Comparison of ENCODE assay signal across 7 mouse cellular contexts in genomic region chr10:108163451-108163850, GRCm38 (mm10). TPM values are rescaled to one million over a fixed set of nuclear protein-coding genes. Genes with fewer than 3 reads are reported as not detected.
A peak's percentile ranks its signal among the peaks of the same experiment; 100 is the strongest.
DNase-seq lines count a peak whose midpoint lies in the region; ATAC-seq and TF ChIP-seq lines count a peak whose summit lies in the region.

No protein-coding gene starts in this region.

- peaks cover 29% of the 10 kb centered on the region for H3K4me1 ChIP-seq in lung, embryonic 15.5 days
- peaks cover 17% of the 10 kb centered on the region for H3K4me1 ChIP-seq in embryonic facial prominence, embryonic 15.5 days
- peaks cover 20% of the 10 kb centered on the region for H3K4me1 ChIP-seq in limb, embryonic 10.5 days
- H3K4me1 ChIP-seq in olfactory bulb, adult 2 months (ENCODE audit: control insufficient read depth, insufficient read depth, low read length), result peaks cover 3% of the 10 kb centered on the region

- peak overlapping the region; percentile 97 for H3K9ac ChIP-seq in lung, embryonic 15.5 days
- peak overlapping the region; percentile 98 for H3K9ac ChIP-seq in embryonic facial prominence, embryonic 15.5 days

- H3K27ac ChIP-seq in lung, embryonic 15.5 days, result peak overlapping the region; percentile 98
- peak overlapping the region; percentile 99 for H3K27ac ChIP-seq in embryonic facial prominence, embryonic 15.5 days (replicated peaks)
- H3K27ac ChIP-seq in limb, embryonic 10.5 days, result peak overlapping the region; percentile 99
- H3K27ac ChIP-seq in olfactory bulb, adult 2 months (ENCODE audit: insufficient read depth, low read depth, low read length), result no peak overlapping the region

- H3K4me2 ChIP-seq in lung, embryonic 15.5 days, result peak overlapping the region; percentile 51
- H3K4me2 ChIP-seq in embryonic facial prominence, embryonic 15.5 days (replicated peaks), result peak overlapping the region; percentile 57

- 7% methylated on average over 3 of the region's 3 CpGs for WGBS in lung, embryonic 15.5 days
- 9% methylated on average over 3 of the region's 3 CpGs for WGBS in embryonic facial prominence, embryonic 15.5 days
- WGBS in limb, embryonic 10.5 days, result 42% methylated on average over 3 of the region's 3 CpGs
- WGBS in olfactory bulb, adult 2 months, result 4% methylated on average over 3 of the region's 3 CpGs

- no peaks in the 10 kb centered on the region for H3K27me3 ChIP-seq in lung, embryonic 15.5 days
- no peaks in the 10 kb centered on the region for H3K27me3 ChIP-seq in embryonic facial prominence, embryonic 15.5 days
- no peaks in the 10 kb centered on the region for H3K27me3 ChIP-seq in limb, embryonic 10.5 days (ENCODE audit: low read depth, poor library complexity, severe bottlenecking)

- H3K36me3 ChIP-seq in lung, embryonic 15.5 days, result no peaks in the 10 kb centered on the region
- no peaks in the 10 kb centered on the region for H3K36me3 ChIP-seq in embryonic facial prominence, embryonic 15.5 days
- H3K36me3 ChIP-seq in limb, embryonic 10.5 days, result peaks cover 7% of the 10 kb centered on the region; the same call in 1 of the 2 replicates

- no peak for TF ChIP-seq CTCF in olfactory bulb, adult 2 months (IDR thresholded peaks at IDR 0.05; ENCODE audit: insufficient read depth, low read depth, low read length)

- no peaks in the 10 kb centered on the region for H3K9me3 ChIP-seq in lung, embryonic 15.5 days
- no peaks in the 10 kb centered on the region for H3K9me3 ChIP-seq in embryonic facial prominence, embryonic 15.5 days (replicated peaks)
- H3K9me3 ChIP-seq in limb, embryonic 10.5 days (replicated peaks), result no peaks in the 10 kb centered on the region

- peak overlapping the region; percentile 91 for H3K4me3 ChIP-seq in lung, embryonic 15.5 days
- peak overlapping the region; percentile 97 for H3K4me3 ChIP-seq in embryonic facial prominence, embryonic 15.5 days (replicated peaks)
- H3K4me3 ChIP-seq in limb, embryonic 10.5 days, result peak overlapping the region; percentile 84
- H3K4me3 ChIP-seq in olfactory bulb, adult 2 months (ENCODE audit: insufficient read depth, low read depth, low read length), result peak overlapping the region; percentile 58

- no peak for ATAC-seq in lung, embryonic 15.5 days (ENCODE audit: borderline replicate concordance, extremely low read depth, low FRiP score, low TSS enrichment)
- ATAC-seq in embryonic facial prominence, embryonic 15.5 days (ENCODE audit: insufficient number of reproducible peaks, low FRiP score, low TSS enrichment, low read depth), result no peak

- no peak for DNase-seq in lung, postnatal 14 days
- no peak for DNase-seq in limb, embryonic 10.5 days (ENCODE audit: low spot score)
- no peak for DNase-seq in left cerebral cortex, adult 8-10 months (ENCODE audit: low spot score in 2 of 2)
- DNase-seq in testis, postnatal 10 days (ENCODE audit: low spot score), result no peak

- TF ChIP-seq POLR2A in olfactory bulb, adult 2 months (IDR thresholded peaks at IDR 0.05; ENCODE audit: insufficient read depth, low read depth, low read length), result no peak

RNA-seq across cellular contexts. Expression of gene Ppp1r12a, which starts 1.5 kb away (rescaled TPM):
- polyA plus RNA-seq in lung, embryonic 15.5 days (2015; fragmentation: Nextera tagmentation; extraction: Ambion mirVana), result 97.5 and 104 TPM in 2 replicates
- polyA plus RNA-seq in embryonic facial prominence, embryonic 15.5 days (2015; fragmentation: Nextera tagmentation; extraction: Ambion mirVana), result 81.6 and 83.9 TPM in 2 replicates
- polyA plus RNA-seq in limb, embryonic 10.5 days (2016; fragmentation: Nextera tagmentation; extraction: Ambion mirVana), result 62.9 and 71.9 TPM in 2 replicates
- polyA plus RNA-seq in olfactory bulb, adult 2 months (2012; ENCODE audit: insufficient read depth, insufficient read length, low replicate concordance, missing spikeins), result 106 and 194 TPM in 2 replicates
- 100 to 1,000 TPM; 126 to 141 (median 127) TPM for total RNA-seq in left cerebral cortex, adult 8-10 months (2022)
